In the genomic region with DNA sequence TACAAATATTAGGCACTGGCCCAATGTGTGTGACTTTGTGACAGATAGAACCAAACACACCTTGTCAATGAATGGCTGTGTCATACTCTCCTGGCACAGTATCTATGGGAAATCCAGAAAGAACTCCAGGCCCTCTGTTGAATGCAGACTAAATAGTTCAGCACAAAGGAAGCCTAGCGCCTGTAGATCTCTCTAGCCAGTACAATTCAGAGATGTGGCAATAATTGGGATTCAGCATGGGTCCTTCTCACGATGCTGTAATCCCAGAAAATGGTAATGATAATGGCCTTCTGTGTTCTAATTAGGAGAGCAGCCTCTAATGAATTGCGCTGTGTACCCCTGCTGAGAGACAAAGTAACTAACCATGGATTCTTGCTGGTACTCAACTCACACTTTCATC, we compare ENCODE assay signal across 16 mouse cellular contexts. TPM values are rescaled to one million over a fixed set of nuclear protein-coding genes. Genes with fewer than 3 reads are reported as not detected.
DNase-seq lines count a peak whose midpoint lies in the region; ATAC-seq and TF ChIP-seq lines count a peak whose summit lies in the region.
"Had no signal": no experiment of that assay in that cellular context is flagged by ENCODE, and none has a peak within 500 bp of the region (broad histone marks: within the 10 kb centered on the region; RNA-seq: fewer than 3 reads in every experiment).

No protein-coding gene starts in this region.

- intact Hi-C loops in heart, postnatal 14 days (cut with DNase I) = no loop called here

- no peaks in the 10 kb centered on the region for H3K36me3 ChIP-seq in midbrain, embryonic 13.5 days
- H3K36me3 ChIP-seq in midbrain, embryonic 10.5 days = peaks cover 2% of the 10 kb centered on the region
- H3K36me3 ChIP-seq in forebrain, embryonic 13.5 days (ENCODE audit: poor library complexity, severe bottlenecking) = no peaks in the 10 kb centered on the region
- no peaks in the 10 kb centered on the region for H3K36me3 ChIP-seq in hindbrain, postnatal 0 days (ENCODE audit: insufficient read depth, low read length)
- H3K36me3 ChIP-seq: embryonic facial prominence, embryonic 15.5 days; stomach, embryonic 15.5 days had no signal

- peaks cover under 1% of the 10 kb centered on the region; the same call in 1 of the 2 replicates for H3K9me3 ChIP-seq in midbrain, embryonic 13.5 days
- peaks cover 2% of the 10 kb centered on the region; the same call in 1 of the 2 replicates for H3K9me3 ChIP-seq in midbrain, embryonic 10.5 days (replicated peaks)
- no peaks in the 10 kb centered on the region; the same call in 1 of the 2 replicates for H3K9me3 ChIP-seq in forebrain, embryonic 13.5 days (replicated peaks)
- H3K9me3 ChIP-seq in hindbrain, postnatal 0 days (ENCODE audit: low read length) = no peaks in the 10 kb centered on the region
- H3K9me3 ChIP-seq: stomach, embryonic 15.5 days had no signal

- peak; percentile 80 for ATAC-seq in midbrain, embryonic 13.5 days
- ATAC-seq in forebrain, embryonic 13.5 days = peak; percentile 95
- ATAC-seq in hindbrain, postnatal 0 days = peak; percentile 40; the same call in 1 of the 2 replicates
- ATAC-seq in CD4-positive, CD25-positive, alpha-beta regulatory T cell, adult 4 months = no peak
- ATAC-seq: inflammation-experienced regulatory T-cells, adult 6 months had no signal

- TF ChIP-seq CTCF in hindbrain, postnatal 0 days (IDR thresholded peaks at IDR 0.05; ENCODE audit: low read depth) = no peak

- H3K4me1 ChIP-seq in midbrain, embryonic 13.5 days (replicated peaks) = 0 out of 2 replicates have a peak, but pooled peaks cover 9% of the 10 kb centered on the region
- peaks cover 9% of the 10 kb centered on the region for H3K4me1 ChIP-seq in midbrain, embryonic 10.5 days
- peaks cover 23% of the 10 kb centered on the region for H3K4me1 ChIP-seq in forebrain, embryonic 13.5 days
- H3K4me1 ChIP-seq in hindbrain, postnatal 0 days (ENCODE audit: insufficient read depth, low read length) = peaks cover 5% of the 10 kb centered on the region; the same call in 1 of the 2 replicates
- H3K4me1 ChIP-seq: embryonic facial prominence, embryonic 15.5 days; stomach, embryonic 15.5 days had no signal

- 46% methylated on average over 3 of the region's 3 CpGs for WGBS in midbrain, embryonic 13.5 days
- 62% methylated on average over 3 of the region's 3 CpGs for WGBS in midbrain, embryonic 10.5 days
- WGBS in forebrain, embryonic 13.5 days = 22% methylated on average over 3 of the region's 3 CpGs
- 36% methylated on average over 3 of the region's 3 CpGs for WGBS in hindbrain, postnatal 0 days

- H3K4me2 ChIP-seq in midbrain, embryonic 13.5 days (replicated peaks) = no peak overlapping the region
- H3K4me2 ChIP-seq in forebrain, embryonic 13.5 days = no peak overlapping the region
- H3K4me2 ChIP-seq in hindbrain, postnatal 0 days (ENCODE audit: low read depth, low read length) = no peak overlapping the region
- H3K4me2 ChIP-seq: embryonic facial prominence, embryonic 15.5 days; stomach, embryonic 15.5 days had no signal

- DNase-seq in midbrain, embryonic 10.5 days (ENCODE audit: low spot score) = no peak
- no peak for DNase-seq in hindbrain, postnatal 0 days (ENCODE audit: low spot score)
- DNase-seq in heart, postnatal 14 days = no peak
- DNase-seq in right cerebral cortex, postnatal 36 days (ENCODE audit: low spot score in 2 of 2) = no peak
- DNase-seq: cerebellum, postnatal 10 days; gastrocnemius, postnatal 14 days; kidney, adult 9 months; kidney, postnatal 4 days; lung, adult 18-20 months; thymus, adult 2 months had no signal

- no peak overlapping the region for H3K4me3 ChIP-seq in midbrain, embryonic 13.5 days (replicated peaks)
- no peak overlapping the region for H3K4me3 ChIP-seq in midbrain, embryonic 10.5 days
- H3K4me3 ChIP-seq in forebrain, embryonic 13.5 days = no peak overlapping the region
- no peak overlapping the region for H3K4me3 ChIP-seq in hindbrain, postnatal 0 days (ENCODE audit: low read length)
- H3K4me3 ChIP-seq: embryonic facial prominence, embryonic 15.5 days; stomach, embryonic 15.5 days had no signal

- peaks cover under 1% of the 10 kb centered on the region; the same call in 1 of the 2 replicates for H3K27me3 ChIP-seq in midbrain, embryonic 13.5 days
- H3K27me3 ChIP-seq in midbrain, embryonic 10.5 days (ENCODE audit: low read depth, poor library complexity, severe bottlenecking) = peaks cover under 1% of the 10 kb centered on the region; the same call in 1 of the 2 replicates
- peaks cover 8% of the 10 kb centered on the region for H3K27me3 ChIP-seq in forebrain, embryonic 13.5 days
- H3K27me3 ChIP-seq in hindbrain, postnatal 0 days (ENCODE audit: insufficient read depth, low read length) = no peaks in the 10 kb centered on the region
- H3K27me3 ChIP-seq: embryonic facial prominence, embryonic 15.5 days; stomach, embryonic 15.5 days had no signal

- no peak overlapping the region for H3K9ac ChIP-seq in midbrain, embryonic 13.5 days (replicated peaks)
- no peak overlapping the region for H3K9ac ChIP-seq in forebrain, embryonic 13.5 days
- H3K9ac ChIP-seq in hindbrain, postnatal 0 days (replicated peaks; ENCODE audit: low read length) = no peak overlapping the region
- H3K9ac ChIP-seq: embryonic facial prominence, embryonic 15.5 days; stomach, embryonic 15.5 days had no signal

- no peak overlapping the region for H3K27ac ChIP-seq in midbrain, embryonic 13.5 days
- H3K27ac ChIP-seq in midbrain, embryonic 10.5 days (replicated peaks) = no peak overlapping the region
- H3K27ac ChIP-seq in forebrain, embryonic 13.5 days = no peak overlapping the region
- no peak overlapping the region for H3K27ac ChIP-seq in hindbrain, postnatal 0 days
- H3K27ac ChIP-seq: embryonic facial prominence, embryonic 15.5 days; stomach, embryonic 15.5 days had no signal

RNA-seq across cellular contexts. Expression of a gene that starts 8.6 kb away (rescaled TPM):
- polyA plus RNA-seq in midbrain, embryonic 13.5 days (2015; fragmentation: Nextera tagmentation; extraction: Ambion mirVana) = 3.2 and 3.5 TPM in 2 replicates
- 13.3 and 21.7 TPM in 2 replicates for polyA plus RNA-seq in midbrain, embryonic 10.5 days (2016; fragmentation: Nextera tagmentation; extraction: Ambion mirVana)
- 4.0 and 6.9 TPM in 2 replicates for polyA plus RNA-seq in forebrain, embryonic 13.5 days (2015; fragmentation: Nextera tagmentation; extraction: Ambion mirVana)
- total RNA-seq in hindbrain, postnatal 0 days (2014; rRNA removed) = 9.5 and 10.6 TPM in 2 replicates
- 9.3 and 9.9 TPM in 2 replicates for polyA plus RNA-seq in hindbrain, postnatal 0 days (2015; fragmentation: Nextera tagmentation; extraction: Ambion mirVana)
- polyA plus RNA-seq in CD4-positive, CD25-positive, alpha-beta regulatory T cell, adult 4 months (2017; shearing (Covaris generic)) = not detected
- total RNA-seq in heart, postnatal 14 days (2021) = 1 to 10 TPM; 5.4 to 6.0 TPM
- polyA plus RNA-seq: inflammation-experienced regulatory T-cells, adult 6 months had no signal
